Mouse (Mus musculus): ENCODE results near the gene Bves. TPM values are rescaled to one million over a fixed set of nuclear protein-coding genes. Genes with fewer than 3 reads are reported as not detected.

The Bves gene
- polyA plus RNA-seq, 1 experiment, result 0.70 TPM

- TF ChIP-seq CTCF (IDR thresholded peaks at IDR 0.05; ENCODE audit: borderline replicate concordance, control insufficient read depth, extremely low read depth, insufficient read depth, low read length, poor library complexity) (no peak), POLR2A (IDR thresholded peaks at IDR 0.05; ENCODE audit: control insufficient read depth, extremely low read depth, insufficient read depth, low read length, poor library complexity) (no peak)
- no peaks in the 10 kb centered on the region for H3K36me3 ChIP-seq (ENCODE audit: control insufficient read depth, insufficient read depth, low read length)
- no peaks in the 10 kb centered on the region for H3K4me1 ChIP-seq (replicated peaks; ENCODE audit: control insufficient read depth, insufficient read depth, low read length)
- peak; percentile 47 for DNase-seq
- H3K27ac ChIP-seq (ENCODE audit: control insufficient read depth, insufficient read depth, low read length), result no peak overlapping the region
- 50% methylated on average over 4 of the region's 4 CpGs for WGBS
- no peaks in the 10 kb centered on the region for H3K27me3 ChIP-seq (ENCODE audit: control insufficient read depth, insufficient read depth, low read length)
- no peak overlapping the region for H3K4me3 ChIP-seq (ENCODE audit: control insufficient read depth, insufficient read depth, low read length)
Measured at GRCm38 (mm10) chr10:45372994-45373692, 37.6 kb downstream of the Bves start.

GRCm38 (mm10) chr10:45378269-45378668, 42.7 kb downstream of the Bves start:
- H3K4me1 ChIP-seq (replicated peaks; ENCODE audit: control insufficient read depth, insufficient read depth, low read length), result no peaks in the 10 kb centered on the region
- no peak for DNase-seq
- H3K4me3 ChIP-seq (ENCODE audit: control insufficient read depth, insufficient read depth, low read length), result no peak overlapping the region
- WGBS, result 94% methylated on average over 3 of the region's 3 CpGs
- H3K27ac ChIP-seq (ENCODE audit: control insufficient read depth, insufficient read depth, low read length), result no peak overlapping the region
- H3K27me3 ChIP-seq (ENCODE audit: control insufficient read depth, insufficient read depth, low read length), result no peaks in the 10 kb centered on the region
- H3K36me3 ChIP-seq (ENCODE audit: control insufficient read depth, insufficient read depth, low read length), result no peaks in the 10 kb centered on the region
- TF ChIP-seq POLR2A (IDR thresholded peaks at IDR 0.05; ENCODE audit: control insufficient read depth, extremely low read depth, insufficient read depth, low read length, poor library complexity) (no peak), CTCF (IDR thresholded peaks at IDR 0.05; ENCODE audit: borderline replicate concordance, control insufficient read depth, extremely low read depth, insufficient read depth, low read length, poor library complexity) (no peak)

GRCm38 (mm10) chr10:45381937-45382636, 46.5 kb downstream of the Bves start:
- no peaks in the 10 kb centered on the region for H3K4me1 ChIP-seq (replicated peaks; ENCODE audit: control insufficient read depth, insufficient read depth, low read length)
- no peak overlapping the region for H3K27ac ChIP-seq (ENCODE audit: control insufficient read depth, insufficient read depth, low read length)
- no peak for TF ChIP-seq POLR2A (IDR thresholded peaks at IDR 0.05; ENCODE audit: control insufficient read depth, extremely low read depth, insufficient read depth, low read length, poor library complexity)
- no peak for TF ChIP-seq CTCF (IDR thresholded peaks at IDR 0.05; ENCODE audit: borderline replicate concordance, control insufficient read depth, extremely low read depth, insufficient read depth, low read length, poor library complexity)
- no peak overlapping the region for H3K4me3 ChIP-seq (ENCODE audit: control insufficient read depth, insufficient read depth, low read length)
- no peaks in the 10 kb centered on the region for H3K36me3 ChIP-seq (ENCODE audit: control insufficient read depth, insufficient read depth, low read length)
- no peaks in the 10 kb centered on the region for H3K27me3 ChIP-seq (ENCODE audit: control insufficient read depth, insufficient read depth, low read length)
- no peak for DNase-seq

GRCm38 (mm10) chr10:45382637-45382958, 47.0 kb downstream of the Bves start:
- no peak for TF ChIP-seq CTCF (IDR thresholded peaks at IDR 0.05; ENCODE audit: borderline replicate concordance, control insufficient read depth, extremely low read depth, insufficient read depth, low read length, poor library complexity)
- TF ChIP-seq POLR2A (IDR thresholded peaks at IDR 0.05; ENCODE audit: control insufficient read depth, extremely low read depth, insufficient read depth, low read length, poor library complexity), result no peak
- H3K27ac ChIP-seq (ENCODE audit: control insufficient read depth, insufficient read depth, low read length), result no peak overlapping the region
- H3K4me3 ChIP-seq (ENCODE audit: control insufficient read depth, insufficient read depth, low read length), result no peak overlapping the region
- no peaks in the 10 kb centered on the region for H3K27me3 ChIP-seq (ENCODE audit: control insufficient read depth, insufficient read depth, low read length)
- no peaks in the 10 kb centered on the region for H3K36me3 ChIP-seq (ENCODE audit: control insufficient read depth, insufficient read depth, low read length)
- no peak for DNase-seq
- no peaks in the 10 kb centered on the region for H3K4me1 ChIP-seq (replicated peaks; ENCODE audit: control insufficient read depth, insufficient read depth, low read length)
- WGBS, result 84% methylated on average over 3 of the region's 3 CpGs

GRCm38 (mm10) chr10:45398211-45398610, 62.6 kb downstream of the Bves start:
- TF ChIP-seq POLR2A (IDR thresholded peaks at IDR 0.05; ENCODE audit: control insufficient read depth, extremely low read depth, insufficient read depth, low read length, poor library complexity), result no peak
- TF ChIP-seq CTCF (IDR thresholded peaks at IDR 0.05; ENCODE audit: borderline replicate concordance, control insufficient read depth, extremely low read depth, insufficient read depth, low read length, poor library complexity), result no peak
- no peak overlapping the region for H3K27ac ChIP-seq (ENCODE audit: control insufficient read depth, insufficient read depth, low read length)
- no peaks in the 10 kb centered on the region for H3K4me1 ChIP-seq (replicated peaks; ENCODE audit: control insufficient read depth, insufficient read depth, low read length)
- DNase-seq, result no peak
- H3K27me3 ChIP-seq (ENCODE audit: control insufficient read depth, insufficient read depth, low read length), result no peaks in the 10 kb centered on the region
- WGBS, result 91% methylated on average over 1 of the region's 1 CpGs
- H3K36me3 ChIP-seq (ENCODE audit: control insufficient read depth, insufficient read depth, low read length), result no peaks in the 10 kb centered on the region
- H3K4me3 ChIP-seq (ENCODE audit: control insufficient read depth, insufficient read depth, low read length), result no peak overlapping the region

GRCm38 (mm10) chr10:45399702-45400243, 64.2 kb downstream of the Bves start:
- TF ChIP-seq POLR2A (IDR thresholded peaks at IDR 0.05; ENCODE audit: control insufficient read depth, extremely low read depth, insufficient read depth, low read length, poor library complexity) (no peak), CTCF (IDR thresholded peaks at IDR 0.05; ENCODE audit: borderline replicate concordance, control insufficient read depth, extremely low read depth, insufficient read depth, low read length, poor library complexity) (no peak)
- WGBS, result 91% methylated on average over 7 of the region's 7 CpGs
- DNase-seq, result no peak
- H3K27me3 ChIP-seq (ENCODE audit: control insufficient read depth, insufficient read depth, low read length), result no peaks in the 10 kb centered on the region
- H3K4me1 ChIP-seq (replicated peaks; ENCODE audit: control insufficient read depth, insufficient read depth, low read length), result no peaks in the 10 kb centered on the region
- no peak overlapping the region for H3K27ac ChIP-seq (ENCODE audit: control insufficient read depth, insufficient read depth, low read length)
- no peak overlapping the region for H3K4me3 ChIP-seq (ENCODE audit: control insufficient read depth, insufficient read depth, low read length)
- no peaks in the 10 kb centered on the region for H3K36me3 ChIP-seq (ENCODE audit: control insufficient read depth, insufficient read depth, low read length)
